Mouse (Mus musculus) gastrocnemius, postnatal 10 days (tissue): ENCODE data around the gene Sox12. TPM values are rescaled to one million over a fixed set of nuclear protein-coding genes. Genes with fewer than 3 reads are reported as not detected.
"Not testable (repeated sequence)": the region's sequence is repeated elsewhere in the genome, so short reads cannot be mapped to it uniquely, and the experiment has no call there.

Experiments
- DNase-seq: peaks from one replicate; pipeline ENCODE4 v3.0.0; 2021; ENCODE audit warnings: mixed read lengths
- long read RNA-seq, 2 experiments: library from polyadenylated mRNA; stranded (forward); transcript quantifications; one replicate each; pipeline ENCODE4 v2.0.0; 2021
- total RNA-seq, 2 experiments: library from RNA; stranded (reverse); gene quantifications; 2 replicates each; pipeline ENCODE4 v1.2.3; 2021

Sox12 gene
- total RNA-seq, result 1 to 10 TPM; 6.7 to 9.4 TPM
- long read RNA-seq, experiment 1, full-length matches to known transcripts, result 12 of 12 reads
- long read RNA-seq, experiment 1, partial matches to known transcripts, result 0 of 12 reads
- long read RNA-seq, experiment 1, other reads (novel, unspliced or antisense), result 0 of 12 reads
- long read RNA-seq, experiment 2, full-length matches to known transcripts, result 14 of 14 reads
- long read RNA-seq, experiment 2, partial matches to known transcripts, result 0 of 14 reads
- long read RNA-seq, experiment 2, other reads (novel, unspliced or antisense), result 0 of 14 reads

GRCm38 (mm10) chr2:152397680-152398435 is at the start of gene Sox12:
Sox12 (minus strand) TSS chr2:152398063.
- peak; percentile 99 for DNase-seq

GRCm38 (mm10) chr2:152447461-152447860 is 49.6 kb upstream of the Sox12 start:
- no peak for DNase-seq

GRCm38 (mm10) chr2:152446642-152447041 is 48.8 kb upstream of the Sox12 start:
- DNase-seq, result no peak

GRCm38 (mm10) chr2:152443281-152443680 is 45.4 kb upstream of the Sox12 start:
- DNase-seq, result no peak

- no peak for DNase-seq
Measured at GRCm38 (mm10) chr2:152442322-152442721, 44.5 kb upstream of the Sox12 start.

- DNase-seq, result no peak
Measured at GRCm38 (mm10) chr2:152439833-152440232, 42.0 kb upstream of the Sox12 start.

- DNase-seq, result no peak
Measured at GRCm38 (mm10) chr2:152438963-152439362, 41.1 kb upstream of the Sox12 start.

- peak; percentile 91 for DNase-seq
Measured at GRCm38 (mm10) chr2:152436983-152437860, 39.4 kb upstream of the Sox12 start.

GRCm38 (mm10) chr2:152436405-152436901 is 38.6 kb upstream of the Sox12 start:
- DNase-seq, result no peak

- DNase-seq, result not testable (repeated sequence)
Measured at GRCm38 (mm10) chr2:152428481-152428880, 30.6 kb upstream of the Sox12 start.

GRCm38 (mm10) chr2:152427493-152427892 is 29.6 kb upstream of the Sox12 start:
- no peak for DNase-seq

- no peak for DNase-seq
Measured at GRCm38 (mm10) chr2:152415786-152416185, 17.9 kb upstream of the Sox12 start.

GRCm38 (mm10) chr2:152415287-152415686 is 17.4 kb upstream of the Sox12 start, which contains the start of gene 6820408C15Rik:
6820408C15Rik (plus strand) TSS chr2:152415587.
- DNase-seq, result no peak

GRCm38 (mm10) chr2:152414591-152415165 is 16.8 kb upstream of the Sox12 start, which contains the start of gene Zcchc3:
Zcchc3 (minus strand) TSS chr2:152415027.
- DNase-seq, result peak; percentile 84

GRCm38 (mm10) chr2:152413765-152414584 is 16.1 kb upstream of the Sox12 start:
- DNase-seq, result no peak

- no peak for DNase-seq
Measured at GRCm38 (mm10) chr2:152413158-152413764, 15.4 kb upstream of the Sox12 start.

GRCm38 (mm10) chr2:152412526-152413157 is 14.8 kb upstream of the Sox12 start:
- DNase-seq, result no peak

GRCm38 (mm10) chr2:152411471-152411870 is 13.6 kb upstream of the Sox12 start:
- no peak for DNase-seq

- DNase-seq, result peak; percentile 85
Measured at GRCm38 (mm10) chr2:152410971-152411371, 13.1 kb upstream of the Sox12 start.

- DNase-seq, result no peak
Measured at GRCm38 (mm10) chr2:152409781-152410180, 11.9 kb upstream of the Sox12 start.
